Mouse (Mus musculus) kidney, postnatal 36 days (tissue): Measurements from ENCODE around the gene Pmpca.

Source experiments
- DNase-seq, 2 experiments: peaks; one replicate each; pipeline ENCODE4 v3.0.0; 2021 to 2022; ENCODE audit warnings: mixed read lengths in 2 of 2

Gene Pmpca

DNA sequence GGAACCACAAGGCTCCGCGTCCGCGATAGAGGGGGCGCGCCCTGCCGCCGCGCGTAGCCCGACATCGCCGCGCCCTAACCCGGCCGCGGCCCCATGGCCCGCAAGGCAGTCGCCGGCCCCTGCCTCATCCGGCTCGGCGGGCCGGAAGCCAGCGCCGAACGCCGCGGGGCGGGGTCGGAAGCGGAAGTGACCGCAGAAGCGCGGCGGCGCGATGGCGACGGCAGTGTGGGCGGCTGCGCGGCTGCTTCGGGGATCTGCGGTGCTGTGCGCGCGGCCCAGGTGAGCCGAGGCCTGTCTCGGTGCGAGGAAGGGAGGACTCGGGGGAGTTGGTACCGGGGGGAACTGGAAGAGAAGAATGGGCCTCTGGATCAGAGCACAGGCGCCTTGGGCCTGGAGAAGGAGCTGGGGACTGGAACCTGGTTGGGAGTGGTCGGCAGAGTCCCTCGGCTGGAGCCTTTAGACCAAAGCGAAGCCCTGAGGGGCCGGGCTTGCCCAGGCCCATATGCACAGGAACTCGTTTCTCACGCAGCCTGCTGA lies at the start of gene Pmpca, which contains the start of gene Entr1:
Pmpca (plus strand) TSS at position 186 of the 537 bp plus-strand sequence.
Entr1 (minus strand) TSS at position 163 of the 537 bp plus-strand sequence.
- peak; percentile 81 to 94 for DNase-seq

DNA sequence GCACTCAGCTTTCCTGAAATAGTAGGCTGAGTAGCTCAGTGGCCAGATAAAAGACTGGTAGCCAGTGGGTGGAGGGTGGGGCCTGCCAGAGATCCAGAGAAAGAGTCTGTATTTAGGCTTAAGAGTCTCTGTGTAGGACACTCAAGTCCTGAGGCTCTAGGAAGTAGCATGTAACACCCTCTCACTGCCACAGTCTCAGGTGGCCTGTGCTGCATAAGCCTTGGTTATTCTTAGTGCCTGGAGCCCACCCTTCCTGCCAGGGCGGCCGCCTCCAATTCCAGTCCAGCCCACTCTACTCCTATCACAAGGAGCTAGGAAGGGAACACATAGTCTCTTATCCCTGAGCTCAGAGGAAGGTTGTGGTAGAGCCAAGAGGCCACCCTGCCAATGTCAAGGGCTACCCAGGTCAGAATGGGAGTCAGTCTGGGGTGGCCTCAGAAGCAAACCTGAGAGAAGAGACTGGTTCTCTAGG lies 47.6 kb upstream of the Pmpca start:
- DNase-seq, result peak; percentile 36 to 67

DNA sequence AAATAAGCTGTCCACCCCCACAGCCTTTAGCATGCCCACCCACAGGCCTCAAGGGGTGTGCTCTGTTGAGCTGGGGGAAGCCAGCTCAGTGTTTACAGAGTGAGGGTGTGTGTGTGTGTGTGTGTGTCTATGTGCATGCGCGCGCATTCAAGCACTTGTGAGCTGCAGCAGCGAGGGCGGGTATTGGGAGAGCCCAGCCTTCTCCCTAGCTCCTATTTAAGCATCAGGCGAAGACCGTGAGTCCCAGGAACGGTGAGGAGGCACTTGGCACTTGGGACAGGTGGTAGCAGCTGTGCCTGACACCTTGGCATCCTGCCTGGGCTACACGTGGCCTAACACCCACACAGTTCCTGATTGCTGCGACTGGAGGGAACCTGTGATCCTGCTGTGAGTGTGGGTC lies 47.1 kb upstream of the Pmpca start:
- DNase-seq, result peak; percentile 61 to 71

- DNase-seq, result peak; percentile 65 to 77
These were observed 46.3 kb upstream of the Pmpca start for GRCm38 (mm10) chr2:26342609-26343490.

DNA sequence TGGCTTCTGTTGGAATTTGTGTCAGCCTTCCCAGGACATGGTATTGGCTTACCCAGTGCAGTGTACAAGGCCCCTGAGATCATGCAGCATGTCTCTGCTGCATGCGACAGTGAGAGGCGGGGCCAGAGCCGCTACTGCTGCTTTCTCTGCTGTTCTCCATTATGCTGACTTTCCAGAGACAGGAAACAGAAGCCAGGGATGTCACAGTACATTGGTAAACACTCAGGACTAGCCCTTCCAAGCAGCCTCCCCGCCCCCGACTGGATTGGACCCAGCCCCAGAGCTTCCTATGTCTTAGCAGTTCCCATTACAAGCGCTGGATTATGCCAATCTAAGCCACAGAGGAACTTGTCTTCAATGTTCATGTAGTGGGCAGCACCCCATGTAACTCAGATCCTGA lies 40.9 kb upstream of the Pmpca start:
- peak; percentile 63 to 66 for DNase-seq

DNA sequence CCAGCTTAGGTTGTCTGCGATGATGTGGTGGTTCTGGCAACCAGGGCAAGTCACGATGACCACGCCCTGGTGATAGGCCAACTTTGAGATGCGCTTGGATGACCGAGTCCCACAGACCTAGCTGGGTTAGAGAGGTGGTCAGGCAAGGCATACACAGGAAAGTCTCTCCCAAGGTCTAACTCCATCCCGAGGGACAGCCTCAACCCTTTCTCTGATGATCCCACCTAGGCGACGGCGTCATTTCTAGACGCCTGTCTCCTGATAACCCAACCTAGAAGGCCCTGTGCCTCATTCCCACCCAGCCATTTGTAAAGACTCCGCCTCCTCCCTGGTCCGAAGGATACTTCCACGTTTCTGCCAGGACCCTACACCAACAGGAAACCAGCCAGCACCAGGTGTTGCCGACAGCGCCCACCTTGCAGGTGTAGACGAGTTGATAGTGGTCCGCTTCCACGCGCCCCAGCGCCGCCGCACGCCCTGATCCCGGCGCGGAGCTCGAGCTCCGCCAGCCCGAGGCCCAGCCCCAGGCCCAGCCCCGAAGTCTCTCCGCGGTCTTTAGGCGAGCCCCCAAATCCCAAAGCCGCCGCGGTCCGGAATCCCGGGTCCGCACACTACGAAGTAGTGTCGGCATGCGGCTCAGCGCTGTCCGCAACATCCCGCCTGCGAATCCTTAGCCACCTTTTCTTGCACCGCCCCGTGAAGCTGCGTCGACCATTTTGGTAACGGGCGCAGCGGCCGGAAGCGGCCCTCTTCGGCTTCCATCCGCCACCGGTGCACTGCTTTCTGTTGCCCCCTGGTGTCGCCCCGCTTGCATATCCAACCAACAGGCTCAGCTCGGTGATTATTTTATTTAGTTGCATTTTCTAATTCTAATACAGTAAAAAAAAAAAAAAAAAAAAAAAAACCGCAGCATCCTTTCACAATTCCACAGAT lies 37.5 kb upstream of the Pmpca start, which contains the start of gene Dnlz:
Dnlz (minus strand) TSS at position 753 of the 933 bp plus-strand sequence.
- DNase-seq, result peak; percentile 95 to 97

DNA sequence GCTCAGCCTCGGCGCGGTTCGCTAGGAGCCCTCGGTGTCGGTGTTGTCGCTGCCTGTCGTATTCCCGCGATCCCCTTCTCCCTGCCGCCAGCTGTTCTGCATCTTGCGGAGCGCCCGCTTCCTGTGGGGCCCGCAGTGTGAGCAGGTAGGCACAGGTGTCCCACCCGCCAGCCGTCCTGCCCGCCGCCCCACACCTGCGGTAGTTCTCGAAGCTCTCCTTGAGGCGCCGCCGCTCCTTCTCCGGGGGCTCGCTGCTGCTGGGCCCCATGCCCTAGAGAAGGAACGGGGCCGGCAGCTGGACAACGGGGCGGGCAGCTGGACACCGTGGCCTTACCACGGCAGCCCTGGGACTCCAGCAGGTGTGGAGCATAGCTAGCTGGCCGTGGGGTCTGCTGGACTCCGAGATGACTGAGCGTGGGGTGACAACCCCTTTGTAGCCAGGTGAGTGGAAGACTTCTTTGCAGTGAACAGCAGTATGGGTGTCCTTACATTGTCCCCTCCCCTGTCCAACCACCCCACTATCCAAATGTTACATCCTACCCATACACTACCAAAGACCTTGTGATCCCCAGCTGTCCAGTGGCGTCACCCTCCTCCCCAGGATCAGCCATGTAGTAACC lies 36.7 kb upstream of the Pmpca start:
- DNase-seq, result no peak

GRCm38 (mm10) chr2:26353066-26353980 lies 35.8 kb upstream of the Pmpca start:
- DNase-seq, result no peak

- DNase-seq, result no peak
These were observed 34.7 kb upstream of the Pmpca start for GRCm38 (mm10) chr2:26354401-26354800.

DNA sequence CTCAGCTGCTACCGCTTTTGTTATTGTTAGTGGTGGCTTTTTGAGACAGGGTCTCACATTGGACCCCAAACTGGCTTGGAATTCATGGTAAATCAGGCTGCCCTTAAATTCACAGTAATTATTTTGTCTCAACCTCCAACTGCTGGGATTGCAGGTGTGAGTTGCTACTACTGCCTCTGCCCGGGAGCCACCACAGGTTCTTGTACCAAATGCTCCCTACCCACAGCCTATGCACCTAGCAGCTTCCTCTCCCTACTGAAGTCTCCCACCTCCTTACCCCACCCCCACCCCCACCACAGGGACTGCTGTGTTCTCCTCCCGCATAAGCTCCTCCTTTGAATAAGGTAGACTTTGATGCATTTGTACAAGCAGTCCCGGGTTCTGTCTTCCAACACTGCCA lies 32.9 kb upstream of the Pmpca start:
- DNase-seq, result no peak

DNA sequence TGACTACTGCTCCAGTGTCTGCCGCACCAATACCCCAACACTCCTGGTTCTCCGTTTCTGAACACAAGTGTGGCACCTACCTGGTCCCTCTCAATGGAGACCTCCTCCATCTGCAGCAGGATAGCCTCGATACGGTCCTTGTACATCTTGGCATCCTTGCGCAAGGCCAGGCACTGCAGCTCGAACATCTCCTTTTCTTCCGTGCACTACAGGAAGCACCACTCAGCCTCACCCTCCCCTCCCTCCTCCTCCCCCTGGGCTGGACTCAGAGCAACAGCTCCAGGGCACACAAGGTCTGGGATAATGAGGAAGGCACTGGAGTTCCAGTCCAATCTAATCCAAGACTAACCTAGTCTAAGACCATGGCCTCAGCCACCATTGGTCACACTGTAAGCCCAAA lies 32.5 kb upstream of the Pmpca start:
- no peak for DNase-seq

DNA sequence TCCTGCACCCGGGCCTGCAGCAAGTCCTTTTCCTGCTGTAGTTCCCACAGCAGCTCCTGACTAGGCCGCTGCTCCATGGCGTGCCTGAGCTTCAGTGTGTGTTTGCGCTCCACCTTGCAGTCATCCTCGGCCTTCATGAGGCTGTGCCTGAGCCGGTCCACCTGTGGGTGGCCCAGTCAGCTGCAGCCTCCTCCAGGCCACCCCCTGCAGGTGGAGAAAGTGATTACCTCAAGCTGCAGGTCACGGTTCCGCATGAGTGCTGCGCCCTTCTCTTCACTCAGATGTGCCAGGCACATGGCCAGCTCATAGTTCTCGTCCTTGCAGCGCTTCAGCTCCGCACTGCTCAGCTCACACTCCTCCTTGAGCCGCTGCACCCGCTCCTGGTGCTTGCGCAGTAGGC lies 31.7 kb upstream of the Pmpca start:
- DNase-seq, result peak; percentile 85 to 92

DNA sequence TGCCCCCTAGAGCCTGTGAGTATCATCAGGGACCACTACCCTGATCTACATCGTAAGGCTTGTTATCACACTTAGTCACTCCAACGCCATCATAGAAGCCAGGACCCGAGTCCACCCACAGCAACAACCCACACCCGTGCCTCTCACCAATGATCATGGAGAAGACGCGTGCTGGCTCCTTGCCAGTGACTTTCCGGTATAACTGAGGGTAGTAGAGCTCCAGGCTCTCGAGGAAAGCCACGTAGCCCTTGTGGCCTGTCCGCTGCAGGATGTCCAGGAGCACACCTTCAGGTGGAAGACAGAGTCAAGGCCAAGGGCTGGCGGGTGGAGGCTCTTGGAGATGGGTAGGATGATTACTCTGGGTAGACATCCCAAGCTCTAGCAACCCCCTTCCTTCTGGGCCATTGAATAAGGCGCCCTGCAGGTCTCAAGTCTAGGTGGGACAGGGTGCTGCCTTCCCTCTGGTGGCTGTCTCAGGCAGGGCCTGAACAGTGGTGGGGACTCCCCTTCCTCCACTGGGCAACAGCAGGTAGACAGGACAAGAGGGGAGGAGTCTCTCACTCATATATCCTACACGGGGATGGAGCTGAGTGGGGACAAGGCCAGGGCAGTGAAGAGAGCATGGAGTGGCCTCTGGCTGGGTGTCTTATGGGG lies 30.3 kb upstream of the Pmpca start:
- DNase-seq, result no peak

GRCm38 (mm10) chr2:26359983-26360382 lies 29.2 kb upstream of the Pmpca start:
- no peak for DNase-seq

DNA sequence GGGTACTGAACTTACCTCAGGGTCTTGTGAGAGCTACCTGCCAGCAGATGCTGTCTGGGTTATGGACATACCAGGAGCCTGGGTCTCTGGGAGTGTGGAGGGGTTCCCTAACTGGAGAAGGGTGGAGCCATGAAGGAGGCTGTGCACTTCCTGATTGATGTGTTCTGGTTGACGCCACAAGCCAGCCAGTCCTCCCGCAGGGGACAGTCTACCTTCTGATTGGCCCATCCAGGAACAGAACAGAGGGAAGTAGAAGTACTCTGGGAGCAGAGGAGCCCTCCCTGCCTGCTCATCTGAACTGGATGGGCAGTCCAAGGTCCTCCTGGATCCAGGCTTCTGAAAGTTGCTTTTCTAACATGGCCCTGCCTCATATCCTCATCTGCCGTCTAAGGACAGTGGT lies 28.4 kb upstream of the Pmpca start, which contains the start of gene Card9:
Card9 (minus strand) TSS at position 147 of the 400 bp plus-strand sequence.
- DNase-seq, result no peak

DNA sequence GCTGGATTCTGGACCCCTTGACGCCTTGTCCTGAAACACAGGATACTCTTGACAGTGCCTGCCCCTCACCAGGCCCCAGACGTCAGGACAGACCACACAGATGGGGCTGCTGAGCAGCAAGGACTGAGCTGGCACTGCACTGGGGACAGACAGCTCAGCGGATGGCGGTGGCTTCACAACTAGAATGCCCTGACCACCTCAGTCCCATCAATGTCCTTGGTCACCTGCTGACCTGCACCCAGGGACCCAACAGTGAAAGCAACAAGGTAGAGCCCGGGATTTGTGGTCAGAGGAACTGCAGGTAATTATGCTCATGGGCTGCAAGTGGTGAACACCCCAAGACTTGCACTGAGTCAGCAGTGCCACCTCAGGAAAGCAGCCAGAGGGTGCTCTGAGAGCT lies 26.1 kb upstream of the Pmpca start:
- DNase-seq, result no peak

GRCm38 (mm10) chr2:26363481-26363880 lies 25.7 kb upstream of the Pmpca start:
- no peak for DNase-seq

DNA sequence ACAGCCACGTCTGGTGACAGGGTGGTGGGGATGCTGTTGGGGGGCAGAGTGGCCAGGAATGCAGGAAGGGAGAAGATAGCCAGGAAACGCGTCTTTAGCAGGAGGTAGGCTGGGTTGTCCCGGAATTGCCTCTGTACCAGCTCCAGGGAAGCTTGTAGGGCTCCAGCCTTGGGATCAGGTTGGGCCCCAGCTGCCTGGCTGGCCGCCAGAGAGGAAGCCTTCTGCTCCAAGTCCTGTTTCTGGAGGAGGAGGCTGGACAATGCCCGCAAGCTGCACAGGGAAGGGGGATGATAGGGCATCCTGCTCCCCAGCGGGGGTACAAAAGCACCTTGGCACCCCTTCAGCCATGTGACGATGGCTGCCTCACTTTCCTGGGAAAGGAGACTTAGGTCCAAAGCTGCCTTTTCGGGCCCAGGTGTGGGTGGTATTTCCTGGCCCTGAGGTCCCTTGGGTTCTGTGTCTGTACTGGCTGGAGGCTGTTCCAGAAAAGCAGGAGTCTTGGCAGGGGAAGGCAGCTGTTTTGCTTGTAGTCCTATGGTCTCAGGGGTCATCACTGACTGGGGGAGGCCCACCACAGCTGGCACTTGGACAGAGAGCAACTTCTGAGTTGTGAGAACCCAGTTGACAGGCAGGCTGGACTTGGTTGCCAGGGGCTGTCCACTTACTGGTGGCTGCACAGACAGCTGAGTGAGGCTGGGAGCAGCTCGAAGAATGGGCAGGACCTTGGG lies 24.2 kb upstream of the Pmpca start:
- peak; percentile 66 to 87 for DNase-seq

GRCm38 (mm10) chr2:26367911-26368310 lies 21.2 kb upstream of the Pmpca start:
- DNase-seq, result no peak

- no peak for DNase-seq
These were observed 20.6 kb upstream of the Pmpca start for GRCm38 (mm10) chr2:26368572-26368971.
